Mouse (Mus musculus) bone marrow, adult 2 months (tissue): ENCODE measurements at regions not wholly inside any gene's neighbourhood (a gene's known extent, or its start where the extent isn't known, plus 50 kb on each side); places are given as distances from the start of the nearest gene placed in this dataset.

ENCODE experiments used
- CTCF ChIP-seq: fragments of 200-500 bp; IDR thresholded peaks from 2 replicates; pipeline ENCODE4 v1.5.1; 2011; ENCODE audit warnings: low read length, control low read depth; ENCODE audit not compliant: control insufficient read depth, insufficient read depth
- POLR2A ChIP-seq: fragments of 200-500 bp; IDR thresholded peaks from 2 replicates; pipeline ENCODE4 v1.6.1; 2011; ENCODE audit warnings: low read depth, mild to moderate bottlenecking, control low read depth, low read length, borderline replicate concordance; ENCODE audit not compliant: control insufficient read depth

DNA sequence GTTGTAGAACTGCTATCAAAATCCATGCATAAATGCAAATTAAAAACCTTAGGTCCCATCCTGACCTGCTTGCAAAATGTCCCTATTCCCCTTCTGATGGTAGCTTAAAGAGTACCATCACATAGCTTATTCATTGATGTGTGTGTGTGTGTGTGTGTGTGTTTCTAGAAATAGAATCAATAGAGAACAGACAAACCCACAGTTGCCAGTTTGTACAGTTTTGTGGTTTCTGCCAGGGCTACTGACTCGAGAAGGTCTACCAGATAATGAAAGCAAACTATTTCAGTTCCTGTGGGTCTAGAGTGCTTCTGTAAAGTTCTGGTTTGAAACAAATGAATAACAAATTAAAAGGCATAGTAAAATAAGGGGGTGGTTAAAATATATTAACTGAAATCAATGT is 391.5 kb upstream of the Mef2c start:
- no peak for TF ChIP-seq CTCF
- TF ChIP-seq POLR2A = no peak
